17 mouse cellular contexts compared by ENCODE assay signal in the genomic region with DNA sequence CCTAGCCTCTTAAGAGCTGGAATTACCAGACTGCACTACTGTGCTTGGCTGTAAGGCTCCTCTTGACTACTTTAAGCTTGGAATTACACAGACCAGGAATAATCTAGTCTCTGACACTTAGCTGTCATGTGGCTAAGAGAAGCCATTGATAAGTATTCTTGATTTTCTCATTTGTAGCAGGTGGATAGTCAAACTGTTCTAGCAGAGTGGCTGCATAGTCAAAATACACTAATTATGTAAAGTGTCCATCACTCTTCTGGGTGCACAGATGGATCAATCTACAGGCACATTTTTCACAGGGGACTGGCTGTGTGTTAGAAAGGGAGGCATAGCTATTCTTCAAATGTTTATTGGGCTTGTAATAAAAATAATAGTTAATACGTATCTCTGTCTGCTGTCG. TPM values are rescaled to one million over a fixed set of nuclear protein-coding genes. Genes with fewer than 3 reads are reported as not detected.
"Had no signal": no experiment of that assay in that cellular context is flagged by ENCODE, and none has a peak within 500 bp of the region (broad histone marks: within the 10 kb centered on the region; RNA-seq: fewer than 3 reads in every experiment).

No protein-coding gene starts in this region.

- H3K27me3 ChIP-seq: lung, embryonic 15.5 days; midbrain, embryonic 12.5 days; neural tube, embryonic 12.5 days; stomach, embryonic 15.5 days had no signal

- DNase-seq: liver, postnatal 0 days; lung, adult 2 months; lung, postnatal 14 days; lung, postnatal 36 days; midbrain, embryonic 14.5 days; right cerebral cortex, postnatal 14 days; thymus, adult 2 months; thymus, postnatal 25 days; thymus, postnatal 4 days had no signal

- ATAC-seq: liver, postnatal 0 days; lung, postnatal 0 days had no signal

- H3K27ac ChIP-seq: lung, embryonic 15.5 days; macrophage; midbrain, embryonic 12.5 days; neural tube, embryonic 12.5 days; stomach, embryonic 15.5 days; stomach, postnatal 0 days had no signal

- H3K36me3 ChIP-seq: lung, embryonic 15.5 days; midbrain, embryonic 12.5 days; neural tube, embryonic 12.5 days; stomach, embryonic 15.5 days had no signal

- H3K4me3 ChIP-seq: lung, embryonic 15.5 days; megakaryocyte, embryonic 14.5 days; midbrain, embryonic 12.5 days; neural tube, embryonic 12.5 days; stomach, embryonic 15.5 days had no signal

- H3K9me3 ChIP-seq: lung, embryonic 15.5 days; megakaryocyte, embryonic 14.5 days; midbrain, embryonic 12.5 days; neural tube, embryonic 12.5 days; stomach, embryonic 15.5 days had no signal

- H3K9ac ChIP-seq: liver, postnatal 0 days; lung, embryonic 15.5 days; midbrain, embryonic 12.5 days; neural tube, embryonic 12.5 days; stomach, embryonic 15.5 days had no signal

- H3K4me2 ChIP-seq: lung, embryonic 15.5 days; midbrain, embryonic 12.5 days; neural tube, embryonic 12.5 days; stomach, embryonic 15.5 days had no signal

- H3K4me1 ChIP-seq: lung, embryonic 15.5 days; megakaryocyte, embryonic 14.5 days; midbrain, embryonic 12.5 days; neural tube, embryonic 12.5 days; stomach, embryonic 15.5 days had no signal

RNA-seq across cellular contexts. Expression of a gene that starts 8.7 kb away (rescaled TPM):
- polyA plus RNA-seq: macrophage had no signal
